Mouse (Mus musculus) ovary, postnatal 10 days (tissue): ENCODE measurements around the gene Mylk4.

Experiments
- DNase-seq: peaks from one replicate; pipeline ENCODE4 v3.0.0; 2022; ENCODE audit warnings: low spot score

The Mylk4 gene

GRCm38 (mm10) chr13:32783816-32784215 is at the start of gene Mylk4:
Mylk4 (minus strand) TSS chr13:32783954.
- DNase-seq: no peak

GRCm38 (mm10) chr13:32833237-32833636 is 49.5 kb upstream of the Mylk4 start:
- no peak for DNase-seq

- no peak for DNase-seq
Measured at GRCm38 (mm10) chr13:32832776-32833175, 49.0 kb upstream of the Mylk4 start.

- no peak for DNase-seq
Measured at GRCm38 (mm10) chr13:32831505-32832273, 47.9 kb upstream of the Mylk4 start.

- no peak for DNase-seq
Measured at GRCm38 (mm10) chr13:32828886-32829285, 45.1 kb upstream of the Mylk4 start.

GRCm38 (mm10) chr13:32827951-32828350 is 44.2 kb upstream of the Mylk4 start:
- DNase-seq: no peak

GRCm38 (mm10) chr13:32827111-32827822 is 43.5 kb upstream of the Mylk4 start:
- DNase-seq: no peak

- no peak for DNase-seq
Measured at GRCm38 (mm10) chr13:32825546-32825945, 41.8 kb upstream of the Mylk4 start.

GRCm38 (mm10) chr13:32824377-32825330 is 40.9 kb upstream of the Mylk4 start:
- DNase-seq: no peak

GRCm38 (mm10) chr13:32823126-32823525 is 39.4 kb upstream of the Mylk4 start:
- DNase-seq: no peak

- DNase-seq: no peak
Measured at GRCm38 (mm10) chr13:32821671-32822070, 37.9 kb upstream of the Mylk4 start.

- DNase-seq: no peak
Measured at GRCm38 (mm10) chr13:32819926-32820325, 36.2 kb upstream of the Mylk4 start.

- DNase-seq: no peak
Measured at GRCm38 (mm10) chr13:32819241-32819640, 35.5 kb upstream of the Mylk4 start.

- no peak for DNase-seq
Measured at GRCm38 (mm10) chr13:32807624-32808023, 23.9 kb upstream of the Mylk4 start.

- DNase-seq: no peak
Measured at GRCm38 (mm10) chr13:32806820-32807219, 23.1 kb upstream of the Mylk4 start.

- no peak for DNase-seq
Measured at GRCm38 (mm10) chr13:32803701-32804345, 20.1 kb upstream of the Mylk4 start.

GRCm38 (mm10) chr13:32802259-32803081 is 18.7 kb upstream of the Mylk4 start, which contains the start of gene D930007J09Rik:
D930007J09Rik (minus strand) TSS chr13:32802849.
- DNase-seq: peak; percentile 34

- DNase-seq: peak; percentile 75
Measured at GRCm38 (mm10) chr13:32801693-32802221, 18.0 kb upstream of the Mylk4 start, which contains the start of gene Wrnip1. Wrnip1 (plus strand) TSS chr13:32802038.

- DNase-seq: no peak
Measured at GRCm38 (mm10) chr13:32800859-32801258, 17.1 kb upstream of the Mylk4 start.

- DNase-seq: no peak
Measured at GRCm38 (mm10) chr13:32799131-32799530, 15.4 kb upstream of the Mylk4 start.
